Mouse (Mus musculus): ENCODE results near the gene Ryr2. TPM values are rescaled to one million over a fixed set of nuclear protein-coding genes. Genes with fewer than 3 reads are reported as not detected.

The Ryr2 gene
- total RNA-seq, 1 experiment = 7.0 TPM

- DNase-seq (ENCODE audit: low read depth, low spot score) = no peak
- Histone ChIP-seq H3K9me3 (ENCODE audit: control insufficient read depth, insufficient read depth, low read depth, low read length) (no peaks in the 10 kb centered on the region), H3K4me1 (ENCODE audit: control insufficient read depth in 2 of 2, insufficient read depth in 2 of 2, low read length in 2 of 2, poor library complexity in 1 of 2) (peaks cover 3 to 9% of the 10 kb centered on the region in 2 experiments; a peak in 3 of 4 replicates), H3K27ac (ENCODE audit: insufficient read depth, low read depth, low read length, poor library complexity, severe bottlenecking) (no peak overlapping the region), H3K4me3 (ENCODE audit: insufficient read depth in 1 of 2, low read depth in 1 of 2, low read length in 2 of 2, poor library complexity in 1 of 2, severe bottlenecking in 1 of 2) (no peak overlapping the region), H3K36me3 (ENCODE audit: control insufficient read depth, insufficient read depth, low read length, poor library complexity, severe bottlenecking) (no peaks in the 10 kb centered on the region), H3K9ac (ENCODE audit: insufficient read depth, low read depth, low read length, poor library complexity, severe bottlenecking) (no peak overlapping the region)
- no peak for TF ChIP-seq HCFC1 (IDR thresholded peaks at IDR 0.05; ENCODE audit: borderline replicate concordance, insufficient read depth, low read length)
- no peak for TF ChIP-seq ZNF384 (IDR thresholded peaks at IDR 0.05; ENCODE audit: low read depth, low read length)
- TF ChIP-seq MAFK (IDR thresholded peaks at IDR 0.05; ENCODE audit: insufficient read depth, low read depth, low read length) = no peak
- TF ChIP-seq ZC3H11A (IDR thresholded peaks at IDR 0.05; ENCODE audit: borderline replicate concordance, low read depth, low read length) = no peak
- TF ChIP-seq CHD2 (IDR thresholded peaks at IDR 0.05; ENCODE audit: low read depth, low read length) = no peak
- in situ Hi-C loops (cut with MboI; ENCODE audit: low sequenced_read_pairs in 2 of 2, unreplicated experiment in 2 of 2) = no loop called here
These were observed 203.9 kb downstream of the Ryr2 start for GRCm38 (mm10) chr13:11902856-11903255.

DNA sequence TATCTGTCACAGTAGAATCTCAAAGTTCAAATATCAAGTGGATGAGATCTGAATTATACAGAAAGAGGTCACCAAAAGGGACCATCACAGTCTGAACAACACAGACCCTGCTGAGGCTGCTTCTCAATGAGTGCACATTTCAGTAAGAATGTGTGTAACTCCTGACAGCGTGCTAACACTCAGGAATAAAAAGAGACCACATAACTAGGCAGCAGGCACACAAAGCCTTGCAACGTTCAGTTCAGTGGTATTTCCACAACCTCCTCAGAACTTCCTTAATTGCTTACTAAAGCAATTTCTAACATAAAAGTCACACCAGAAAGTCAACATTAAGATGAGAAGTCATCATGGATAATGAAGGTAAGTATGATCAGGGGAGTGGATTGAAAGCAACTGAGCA is 206.1 kb downstream of the Ryr2 start:
- Histone ChIP-seq H3K4me3 (ENCODE audit: insufficient read depth in 1 of 2, low read depth in 1 of 2, low read length in 2 of 2, poor library complexity in 1 of 2, severe bottlenecking in 1 of 2) (no peak overlapping the region), H3K27ac (ENCODE audit: insufficient read depth, low read depth, low read length, poor library complexity, severe bottlenecking) (no peak overlapping the region), H3K9me3 (ENCODE audit: control insufficient read depth, insufficient read depth, low read depth, low read length) (no peaks in the 10 kb centered on the region), H3K36me3 (ENCODE audit: control insufficient read depth, insufficient read depth, low read length, poor library complexity, severe bottlenecking) (no peaks in the 10 kb centered on the region), H3K4me1 (ENCODE audit: control insufficient read depth in 2 of 2, insufficient read depth in 2 of 2, low read length in 2 of 2, poor library complexity in 1 of 2) (peaks cover 0 to 2% of the 10 kb centered on the region in 2 experiments; a peak in 2 of 4 replicates), H3K9ac (ENCODE audit: insufficient read depth, low read depth, low read length, poor library complexity, severe bottlenecking) (no peak overlapping the region)
- in situ Hi-C loops (cut with MboI; ENCODE audit: low sequenced_read_pairs in 2 of 2, unreplicated experiment in 2 of 2) = no loop called here
- no peak for DNase-seq (ENCODE audit: low read depth, low spot score)
- TF ChIP-seq HCFC1 (IDR thresholded peaks at IDR 0.05; ENCODE audit: borderline replicate concordance, insufficient read depth, low read length) (no peak), ZC3H11A (IDR thresholded peaks at IDR 0.05; ENCODE audit: borderline replicate concordance, low read depth, low read length) (no peak), MAFK (IDR thresholded peaks at IDR 0.05; ENCODE audit: insufficient read depth, low read depth, low read length) (no peak), CHD2 (IDR thresholded peaks at IDR 0.05; ENCODE audit: low read depth, low read length) (no peak), ZNF384 (IDR thresholded peaks at IDR 0.05; ENCODE audit: low read depth, low read length) (no peak)

- H3K9ac ChIP-seq (ENCODE audit: insufficient read depth, low read depth, low read length, poor library complexity, severe bottlenecking) = no peak overlapping the region
- H3K4me1 ChIP-seq (ENCODE audit: control insufficient read depth in 2 of 2, insufficient read depth in 2 of 2, low read length in 2 of 2, poor library complexity in 1 of 2) = peaks cover 0 to 2% of the 10 kb centered on the region in 2 experiments; a peak in 1 of 4 replicates
- no peaks in the 10 kb centered on the region for H3K9me3 ChIP-seq (ENCODE audit: control insufficient read depth, insufficient read depth, low read depth, low read length)
- H3K36me3 ChIP-seq (ENCODE audit: control insufficient read depth, insufficient read depth, low read length, poor library complexity, severe bottlenecking) = no peaks in the 10 kb centered on the region
- TF ChIP-seq ZNF384 (IDR thresholded peaks at IDR 0.05; ENCODE audit: low read depth, low read length) (no peak), MAFK (IDR thresholded peaks at IDR 0.05; ENCODE audit: insufficient read depth, low read depth, low read length) (no peak), HCFC1 (IDR thresholded peaks at IDR 0.05; ENCODE audit: borderline replicate concordance, insufficient read depth, low read length) (no peak), ZC3H11A (IDR thresholded peaks at IDR 0.05; ENCODE audit: borderline replicate concordance, low read depth, low read length) (no peak), CHD2 (IDR thresholded peaks at IDR 0.05; ENCODE audit: low read depth, low read length) (no peak)
- no peak overlapping the region for H3K4me3 ChIP-seq (ENCODE audit: insufficient read depth in 1 of 2, low read depth in 1 of 2, low read length in 2 of 2, poor library complexity in 1 of 2, severe bottlenecking in 1 of 2)
- no peak overlapping the region for H3K27ac ChIP-seq (ENCODE audit: insufficient read depth, low read depth, low read length, poor library complexity, severe bottlenecking)
- in situ Hi-C loops (cut with MboI; ENCODE audit: low sequenced_read_pairs in 2 of 2, unreplicated experiment in 2 of 2) = no loop called here
- DNase-seq (ENCODE audit: low read depth, low spot score) = no peak
These were observed 211.1 kb downstream of the Ryr2 start for GRCm38 (mm10) chr13:11895631-11896030.

DNA sequence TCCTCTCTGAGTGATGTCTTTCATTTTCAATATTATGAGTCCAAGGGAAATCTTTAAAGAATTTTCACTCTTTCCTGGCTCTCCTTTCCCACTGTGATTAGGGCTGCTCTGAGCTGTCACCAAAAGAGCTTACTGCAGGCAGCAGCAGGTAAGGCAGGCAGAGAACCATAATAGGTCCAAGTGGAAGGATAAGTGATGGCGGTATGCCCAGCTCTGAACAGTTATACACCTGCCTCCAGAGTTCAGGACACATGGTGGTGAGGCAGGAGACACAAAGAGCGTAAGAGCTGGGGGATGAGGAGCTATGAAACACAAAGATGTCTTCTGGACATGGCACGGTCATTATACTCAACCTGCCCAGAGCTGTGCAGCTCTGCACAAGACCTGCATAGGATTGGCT is 215.0 kb downstream of the Ryr2 start:
- no peak for DNase-seq (ENCODE audit: low read depth, low spot score)
- in situ Hi-C loops (cut with MboI; ENCODE audit: low sequenced_read_pairs in 2 of 2, unreplicated experiment in 2 of 2) = no loop called here
- Histone ChIP-seq H3K9ac (ENCODE audit: insufficient read depth, low read depth, low read length, poor library complexity, severe bottlenecking) (no peak overlapping the region), H3K36me3 (ENCODE audit: control insufficient read depth, insufficient read depth, low read length, poor library complexity, severe bottlenecking) (no peaks in the 10 kb centered on the region), H3K4me1 (ENCODE audit: control insufficient read depth in 2 of 2, insufficient read depth in 2 of 2, low read length in 2 of 2, poor library complexity in 1 of 2) (peaks cover 0 to 2% of the 10 kb centered on the region in 2 experiments; a peak in 1 of 4 replicates), H3K9me3 (ENCODE audit: control insufficient read depth, insufficient read depth, low read depth, low read length) (no peaks in the 10 kb centered on the region), H3K4me3 (ENCODE audit: insufficient read depth in 1 of 2, low read depth in 1 of 2, low read length in 2 of 2, poor library complexity in 1 of 2, severe bottlenecking in 1 of 2) (no peak overlapping the region), H3K27ac (ENCODE audit: insufficient read depth, low read depth, low read length, poor library complexity, severe bottlenecking) (no peak overlapping the region)
- TF ChIP-seq ZC3H11A (IDR thresholded peaks at IDR 0.05; ENCODE audit: borderline replicate concordance, low read depth, low read length) (no peak), ZNF384 (IDR thresholded peaks at IDR 0.05; ENCODE audit: low read depth, low read length) (no peak), CHD2 (IDR thresholded peaks at IDR 0.05; ENCODE audit: low read depth, low read length) (no peak), MAFK (IDR thresholded peaks at IDR 0.05; ENCODE audit: insufficient read depth, low read depth, low read length) (no peak)

DNA sequence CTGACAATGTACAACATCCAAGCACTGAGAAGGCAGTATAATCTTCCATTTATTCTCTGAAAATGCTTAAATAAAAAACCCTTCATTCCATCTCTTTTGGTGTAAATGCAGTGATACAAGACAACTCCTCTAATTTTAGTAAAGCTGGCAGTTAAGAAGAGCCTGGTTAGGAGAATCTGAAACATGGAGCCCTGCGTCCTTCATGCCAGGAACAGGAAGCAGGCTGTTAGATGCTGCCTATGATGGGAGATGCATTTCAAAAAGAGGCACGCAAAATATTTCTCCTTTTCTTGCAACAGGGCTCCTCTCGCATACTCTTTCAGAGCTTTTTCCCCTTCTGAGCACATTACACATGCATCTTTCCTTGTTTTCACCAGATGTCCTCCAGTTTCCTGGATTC is 215.6 kb downstream of the Ryr2 start:
- H3K9ac ChIP-seq (ENCODE audit: insufficient read depth, low read depth, low read length, poor library complexity, severe bottlenecking) = no peak overlapping the region
- peaks cover 0 to 2% of the 10 kb centered on the region in 2 experiments; a peak in 1 of 4 replicates for H3K4me1 ChIP-seq (ENCODE audit: control insufficient read depth in 2 of 2, insufficient read depth in 2 of 2, low read length in 2 of 2, poor library complexity in 1 of 2)
- no peak for DNase-seq (ENCODE audit: low read depth, low spot score)
- no peaks in the 10 kb centered on the region for H3K36me3 ChIP-seq (ENCODE audit: control insufficient read depth, insufficient read depth, low read length, poor library complexity, severe bottlenecking)
- in situ Hi-C loops (cut with MboI; ENCODE audit: low sequenced_read_pairs in 2 of 2, unreplicated experiment in 2 of 2) = no loop called here
- H3K27ac ChIP-seq (ENCODE audit: insufficient read depth, low read depth, low read length, poor library complexity, severe bottlenecking) = no peak overlapping the region
- no peaks in the 10 kb centered on the region for H3K9me3 ChIP-seq (ENCODE audit: control insufficient read depth, insufficient read depth, low read depth, low read length)
- TF ChIP-seq MAFK (IDR thresholded peaks at IDR 0.05; ENCODE audit: insufficient read depth, low read depth, low read length) = no peak
- no peak for TF ChIP-seq ZC3H11A (IDR thresholded peaks at IDR 0.05; ENCODE audit: borderline replicate concordance, low read depth, low read length)
- no peak for TF ChIP-seq CHD2 (IDR thresholded peaks at IDR 0.05; ENCODE audit: low read depth, low read length)
- no peak for TF ChIP-seq ZNF384 (IDR thresholded peaks at IDR 0.05; ENCODE audit: low read depth, low read length)
- TF ChIP-seq HCFC1 (IDR thresholded peaks at IDR 0.05; ENCODE audit: borderline replicate concordance, insufficient read depth, low read length) = no peak
- H3K4me3 ChIP-seq (ENCODE audit: insufficient read depth in 1 of 2, low read depth in 1 of 2, low read length in 2 of 2, poor library complexity in 1 of 2, severe bottlenecking in 1 of 2) = no peak overlapping the region
